Mouse (Mus musculus) liver, adult 2 months (tissue): ENCODE results near the gene Olfr1128.
"Not testable (repeated sequence)": the region's sequence is repeated elsewhere in the genome, so short reads cannot be mapped to it uniquely, and the experiment has no call there.

ENCODE experiments used
- CTCF ChIP-seq: fragments of 200-500 bp; IDR thresholded peaks from 2 replicates; pipeline ENCODE4 v1.5.1; 2011; ENCODE audit warnings: low read depth, low read length, control low read depth
- POLR2A ChIP-seq: fragments of 200-500 bp; IDR thresholded peaks from 2 replicates; pipeline ENCODE4 v1.6.1; 2011; ENCODE audit warnings: low read length, control low read depth; ENCODE audit not compliant: insufficient read depth; ENCODE audit errors: extremely low read depth

DNA sequence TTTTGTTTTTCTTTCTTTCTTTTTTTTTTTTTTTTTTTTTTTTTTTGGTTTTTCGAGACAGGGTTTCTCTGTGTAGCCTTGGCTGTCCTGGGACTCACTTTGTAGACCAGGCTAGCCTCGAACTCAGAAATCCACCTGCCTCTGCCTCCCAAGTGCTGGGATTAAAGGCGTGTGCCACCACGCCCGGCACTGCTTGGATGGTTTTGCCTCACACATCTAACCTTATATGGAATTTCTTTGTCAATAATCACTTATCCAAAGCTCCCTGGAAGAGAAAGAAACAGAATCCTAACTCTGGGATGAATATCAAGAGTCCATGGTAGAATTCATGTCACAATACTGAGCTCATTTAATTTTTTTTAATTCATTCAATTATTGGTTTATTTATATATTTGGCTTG, 48.3 kb downstream of the Olfr1128 start, which contains the start of gene Pramel7:
- TF ChIP-seq CTCF, POLR2A: not testable (repeated sequence)
